Mouse (Mus musculus) right cerebral cortex, postnatal 10 days (tissue): ENCODE measurements around the gene Zfp212.
"Not testable (repeated sequence)": the region's sequence is repeated elsewhere in the genome, so short reads cannot be mapped to it uniquely, and the experiment has no call there.

Source experiments
- DNase-seq, 2 experiments: peaks; one replicate each; pipeline ENCODE4 v3.0.0; 2021; ENCODE audit warnings: low spot score in 2 of 2

Zfp212 gene

DNA sequence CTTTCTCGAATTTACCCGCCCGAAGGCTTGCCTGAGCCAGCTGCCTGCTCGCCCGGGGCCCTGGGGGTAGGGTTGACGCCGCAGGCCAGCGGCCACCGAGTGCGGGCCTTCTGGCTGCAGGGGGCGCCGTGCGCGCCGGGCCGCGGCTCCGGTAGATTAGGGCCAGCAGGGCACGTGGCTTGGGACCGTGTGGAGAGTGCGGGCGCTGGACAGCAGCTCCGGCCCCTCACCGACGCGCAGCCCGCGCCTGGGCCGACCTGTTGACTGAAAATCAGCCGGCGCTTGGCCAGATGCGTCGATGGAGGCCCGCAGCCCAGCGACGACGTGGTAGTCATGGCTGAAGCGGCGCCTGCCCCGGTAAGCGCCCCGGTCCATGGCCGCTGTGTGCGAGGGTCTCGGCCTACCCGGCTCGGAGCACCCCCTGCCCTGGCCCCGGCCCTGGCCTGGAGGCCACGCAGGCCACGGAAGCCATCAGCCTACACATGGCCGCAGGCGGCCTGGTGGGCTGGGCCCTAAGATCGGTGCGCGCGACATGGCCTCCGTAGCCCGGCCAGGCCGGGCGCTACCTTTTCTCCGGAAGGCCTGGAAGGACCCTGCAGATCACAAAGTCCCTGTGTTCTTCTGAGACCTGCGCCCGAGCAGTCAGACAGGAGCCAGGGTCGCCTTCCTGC is 22.9 kb downstream of the Zfp212 start:
- DNase-seq, result peak; percentile 59 to 74

DNA sequence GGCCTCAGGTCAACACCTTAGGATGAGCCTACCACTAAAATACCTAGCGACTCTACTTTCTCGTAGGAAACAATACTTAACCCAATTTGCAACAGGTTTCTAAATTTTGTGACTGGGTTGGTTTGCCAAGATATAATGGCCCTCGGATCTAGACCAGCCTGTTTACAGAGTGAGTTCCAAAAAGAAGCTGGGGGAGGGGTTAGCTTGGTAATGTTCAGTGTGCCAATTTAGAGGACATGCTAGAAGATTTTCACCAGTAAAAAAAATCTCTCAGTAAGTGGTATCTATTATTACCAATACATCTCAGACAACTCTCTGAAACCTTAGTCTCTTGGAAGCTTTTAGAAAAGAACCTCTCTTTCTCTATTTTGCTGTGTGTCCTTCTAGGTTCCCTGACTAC is 23.4 kb downstream of the Zfp212 start:
- DNase-seq, result no peak

DNA sequence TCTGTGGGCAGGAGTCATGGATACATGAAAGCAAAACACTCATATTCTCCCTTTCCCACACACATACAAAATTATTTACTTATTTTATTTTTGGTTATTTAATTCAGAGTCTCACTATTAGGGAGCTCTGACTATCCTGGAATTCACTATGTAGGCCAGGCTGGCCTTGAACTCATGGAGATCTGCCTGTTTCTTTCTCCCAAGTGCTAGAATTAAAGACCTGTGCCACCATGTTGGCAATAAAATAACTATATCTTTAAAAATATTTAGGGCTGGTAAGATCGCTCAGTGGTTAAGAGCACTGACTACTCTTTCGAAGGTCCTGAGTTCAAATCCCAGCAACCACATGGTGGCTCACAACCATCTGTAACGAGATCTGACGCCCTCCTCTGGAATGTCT is 27.1 kb downstream of the Zfp212 start:
- DNase-seq, result no peak

DNA sequence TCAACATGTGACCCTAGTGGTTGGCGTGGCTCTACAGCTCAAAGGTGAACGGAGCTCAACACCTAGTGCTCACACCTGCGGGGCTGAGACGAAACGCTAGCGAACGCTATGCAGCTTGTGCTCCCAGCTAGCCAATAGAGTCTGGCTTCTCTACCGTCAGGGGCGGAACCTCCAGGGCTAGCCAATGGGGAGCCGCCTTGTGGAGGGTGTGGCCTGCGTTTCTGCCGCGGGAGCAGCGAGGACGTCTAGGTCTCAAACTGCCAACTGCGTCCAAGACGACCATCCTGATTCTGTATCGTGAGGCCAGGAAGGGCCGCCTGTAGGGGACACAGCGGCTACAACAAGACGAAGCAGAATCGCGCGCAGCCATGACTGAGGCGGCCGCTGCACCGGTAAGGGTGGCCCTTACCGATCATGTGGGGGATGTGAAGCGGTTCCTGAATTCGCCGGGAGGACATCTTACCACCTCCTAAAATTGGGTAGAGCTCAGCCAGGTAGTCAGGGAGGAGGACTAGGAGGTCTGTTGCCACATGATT is 33.0 kb downstream of the Zfp212 start, which contains the start of gene Zfp956:
TSS of gene Zfp956 (plus strand) at position 200 of the 536 bp plus-strand sequence.
- peak; percentile 96 to 97 for DNase-seq

DNA sequence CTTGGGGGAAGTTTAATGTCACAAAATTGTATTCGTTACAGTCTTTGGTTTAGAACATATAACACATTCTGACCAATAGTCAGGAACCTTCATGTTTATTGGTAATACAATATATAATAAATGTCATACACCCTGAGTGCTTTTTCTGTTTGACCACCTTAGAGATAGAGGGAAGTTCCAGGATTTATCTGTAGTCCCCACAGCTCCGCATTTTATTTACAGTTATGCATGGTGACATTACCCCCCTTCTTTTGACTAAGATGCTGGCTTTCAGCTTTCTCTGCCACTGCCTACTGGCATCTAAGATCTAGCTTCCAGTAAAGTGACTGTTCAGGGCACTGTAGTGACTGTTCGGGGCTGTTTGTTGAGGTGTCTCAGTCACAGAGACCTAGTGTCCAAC is 34.1 kb downstream of the Zfp212 start:
- DNase-seq, result no peak

DNA sequence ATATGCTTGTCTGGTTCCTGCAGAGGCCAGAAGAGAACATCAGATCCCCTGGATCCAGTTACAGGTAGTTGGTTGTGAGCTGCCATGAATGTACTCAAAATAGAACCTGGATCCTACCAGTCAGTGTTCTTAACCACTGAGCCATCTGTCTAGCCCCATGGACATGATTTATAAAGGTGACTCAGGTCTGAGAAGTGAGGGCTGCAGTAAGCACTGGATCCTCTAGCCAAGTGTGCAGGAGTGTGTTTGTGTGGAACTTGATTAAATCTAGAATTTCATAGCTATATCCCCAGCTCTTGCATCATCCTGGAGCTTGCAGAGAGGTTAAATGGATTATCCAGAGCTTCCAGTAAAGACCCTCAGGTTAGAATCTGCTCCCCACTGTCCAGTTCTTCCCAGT is 37.5 kb downstream of the Zfp212 start:
- DNase-seq, result no peak

DNA sequence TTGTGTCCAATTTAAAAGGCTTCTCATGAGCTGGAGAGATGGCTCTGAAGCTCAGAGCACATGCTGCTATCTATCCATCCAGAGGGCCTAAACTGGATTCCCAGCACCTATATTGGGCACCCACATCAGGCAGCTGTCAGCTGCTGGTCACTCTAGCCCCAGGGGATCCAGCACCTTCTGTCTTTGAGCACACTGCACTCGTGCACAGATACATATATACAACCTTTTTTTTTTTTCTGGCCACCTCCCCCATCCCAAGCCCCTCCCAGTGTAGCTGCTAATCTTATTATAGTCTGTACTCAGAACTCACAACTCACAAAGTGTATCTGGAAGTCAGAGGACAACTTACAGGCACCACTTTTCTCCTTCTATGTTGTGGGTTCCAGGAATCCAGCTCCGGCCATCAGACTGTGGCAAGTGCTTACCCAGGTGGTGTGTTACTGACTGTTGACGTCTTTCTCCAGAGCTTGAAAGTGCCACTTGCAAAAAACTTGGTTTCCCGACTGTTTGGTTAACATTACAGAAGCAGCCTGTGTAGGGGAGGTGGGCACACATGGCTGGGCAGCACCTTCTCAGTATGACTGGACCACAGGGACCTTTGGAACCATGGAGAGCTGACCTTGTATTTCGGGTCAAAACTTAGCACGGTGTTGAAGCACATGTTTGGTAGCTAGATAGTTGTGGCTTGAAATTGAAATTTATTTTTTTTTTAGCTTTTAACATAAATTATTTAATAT is 40.6 kb downstream of the Zfp212 start:
- no peak for DNase-seq

DNA sequence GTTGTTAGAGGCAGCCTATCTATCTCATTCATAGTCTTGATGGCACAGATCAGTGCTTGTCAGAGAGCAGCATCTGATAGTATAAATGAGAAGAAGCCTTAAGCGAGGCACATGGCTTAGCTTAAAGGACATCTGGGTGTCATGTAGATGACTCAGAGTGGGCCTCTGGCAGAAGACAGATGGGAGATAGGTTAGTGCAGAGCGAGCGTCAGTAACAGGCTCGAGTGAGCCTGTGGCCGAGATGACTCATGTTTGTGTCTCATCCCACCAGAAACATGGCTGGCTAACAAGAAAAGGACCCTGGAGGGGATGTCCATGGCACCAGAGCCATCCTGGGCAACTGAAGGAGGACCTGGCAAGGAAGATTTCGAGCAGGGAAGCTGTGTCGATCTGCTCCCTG is 42.8 kb downstream of the Zfp212 start:
- DNase-seq, result no peak

DNA sequence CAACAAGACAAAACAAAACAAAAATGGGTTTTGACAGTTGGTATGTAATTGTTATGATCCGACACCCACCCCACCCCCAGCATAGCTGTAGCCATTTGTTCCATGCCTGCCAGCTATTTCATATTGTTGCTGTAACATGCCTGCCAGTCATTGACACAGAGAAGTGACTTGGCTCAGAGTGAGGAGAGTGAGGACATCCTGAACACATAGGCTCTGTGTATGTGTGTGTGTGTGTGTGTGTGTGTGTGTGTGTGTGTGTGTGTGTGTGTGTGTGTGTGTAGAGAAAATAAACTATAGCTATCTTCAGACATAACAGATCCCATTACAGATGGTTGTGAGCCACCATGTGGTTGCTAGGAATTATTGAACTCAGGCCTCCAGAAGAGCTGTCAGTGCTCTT is 47.9 kb downstream of the Zfp212 start:
- not testable (repeated sequence) for DNase-seq

DNA sequence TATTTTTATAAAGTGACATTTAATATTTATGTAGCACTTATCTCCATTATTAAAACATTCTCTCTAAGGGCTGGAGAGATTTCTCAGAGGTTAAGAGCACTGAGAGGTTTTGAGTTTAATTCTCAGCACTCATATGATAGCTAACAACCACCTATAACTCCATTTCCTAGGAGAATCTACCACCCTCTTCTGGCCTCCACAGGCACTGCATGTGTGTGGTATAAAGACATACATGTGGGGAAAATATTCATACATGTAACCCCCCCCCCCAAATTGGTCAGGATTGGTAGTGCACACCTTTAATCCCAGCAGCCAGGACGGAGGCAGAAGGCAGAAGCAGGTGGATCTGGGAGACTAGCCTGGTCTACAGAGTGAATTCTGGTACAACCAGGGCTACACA is 54.3 kb downstream of the Zfp212 start:
- no peak for DNase-seq

DNA sequence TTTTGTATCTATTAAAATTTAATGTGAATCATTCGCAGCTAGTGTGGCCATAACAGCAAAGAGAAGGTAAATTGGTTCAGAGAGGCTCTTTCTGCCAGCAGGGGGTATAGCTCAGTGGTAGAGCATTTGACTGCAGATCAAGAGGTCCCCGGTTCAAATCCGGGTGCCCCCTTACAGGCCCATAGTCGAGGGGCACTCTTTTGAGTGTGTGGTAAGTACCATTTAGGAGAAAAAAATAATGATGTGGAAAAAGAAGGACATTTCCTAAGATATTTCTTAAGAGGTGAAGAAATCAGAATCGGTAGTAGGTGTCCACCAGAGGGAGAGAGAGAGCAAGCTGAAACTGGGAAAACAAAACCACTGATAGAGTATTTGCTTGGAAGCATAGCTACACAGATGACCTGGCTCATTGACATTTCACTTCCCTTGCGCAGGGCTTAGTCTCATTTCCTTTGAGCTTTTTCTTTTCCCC is 58.7 kb downstream of the Zfp212 start:
- DNase-seq, result peak; percentile 69 to 74
